ENCODE assay signal across 8 mouse cellular contexts in the genomic region with DNA sequence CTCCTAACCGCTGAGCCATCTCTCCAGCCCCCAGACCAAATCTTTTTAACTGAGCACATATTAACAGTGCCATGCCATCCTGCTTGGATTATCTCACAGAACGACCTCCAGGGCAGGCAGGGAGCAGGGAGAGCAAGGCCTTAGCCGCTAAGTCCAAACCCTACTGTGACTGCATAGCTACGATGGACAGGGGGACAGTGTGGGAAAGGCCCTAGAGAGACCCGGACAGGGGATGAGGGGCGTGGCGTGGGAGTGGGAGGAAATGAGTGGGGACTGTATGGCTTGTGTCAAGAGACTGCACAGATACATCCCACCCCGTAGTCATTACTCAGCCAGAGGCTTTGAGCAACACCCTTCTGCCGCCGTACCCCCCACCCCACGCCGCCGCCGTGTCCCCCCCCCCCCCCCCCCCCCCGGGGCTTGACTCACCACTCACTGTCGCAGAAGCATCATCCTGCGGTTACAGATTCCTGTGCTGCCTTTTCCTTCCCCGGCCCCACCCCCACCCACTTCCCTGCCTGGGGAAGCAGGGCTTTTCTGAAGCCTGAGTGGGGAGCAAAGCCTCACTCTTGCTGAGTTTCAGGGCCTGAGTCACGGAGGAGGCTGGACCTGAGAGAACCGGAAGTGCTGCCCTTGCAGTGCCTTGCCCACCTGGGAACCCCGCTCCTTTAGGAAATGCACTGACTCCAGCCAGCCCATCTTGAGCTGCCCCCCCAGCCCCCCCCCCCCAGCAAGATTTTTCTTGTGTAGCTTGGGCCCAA. TPM values are rescaled to one million over a fixed set of nuclear protein-coding genes. Genes with fewer than 3 reads are reported as not detected.
DNase-seq lines count a peak whose midpoint lies in the region; ATAC-seq and TF ChIP-seq lines count a peak whose summit lies in the region.

No protein-coding gene starts in this region.

- DNase-seq in B cell, adult 2 months: peak; percentile 18 to 33
- peak; percentile 63 for DNase-seq in kidney, postnatal 0 days (ENCODE audit: low spot score)
- DNase-seq in lung, postnatal 36 days: peak; percentile 75
- DNase-seq in spleen, postnatal 4 days (ENCODE audit: low spot score in 2 of 2): no peak

- H3K9ac ChIP-seq in forebrain, embryonic 15.5 days (replicated peaks): no peak overlapping the region
- H3K9ac ChIP-seq in kidney, postnatal 0 days (ENCODE audit: low read depth, low read length): no peak overlapping the region

- H3K4me1 ChIP-seq in E14TG2a.4 (replicated peaks; ENCODE audit: low read depth, low read length): peaks cover 92% of the 10 kb centered on the region
- H3K4me1 ChIP-seq in forebrain, embryonic 15.5 days: peaks cover 47% of the 10 kb centered on the region
- H3K4me1 ChIP-seq in kidney, postnatal 0 days (replicated peaks; ENCODE audit: insufficient read depth, low read length): peaks cover 56% of the 10 kb centered on the region

- H3K4me2 ChIP-seq in forebrain, embryonic 15.5 days (replicated peaks): no peak overlapping the region
- H3K4me2 ChIP-seq in kidney, postnatal 0 days (ENCODE audit: low read length): peak overlapping the region; percentile 23

- peaks cover 45% of the 10 kb centered on the region for H3K36me3 ChIP-seq in E14TG2a.4 (ENCODE audit: insufficient read depth, low read length)
- no peaks in the 10 kb centered on the region for H3K36me3 ChIP-seq in forebrain, embryonic 15.5 days
- no peaks in the 10 kb centered on the region for H3K36me3 ChIP-seq in kidney, postnatal 0 days (ENCODE audit: insufficient read depth, low read length)

- WGBS in forebrain, embryonic 15.5 days: 63% methylated on average over 13 of the region's 21 CpGs
- 31% methylated on average over 11 of the region's 21 CpGs for WGBS in kidney, postnatal 0 days

- 0 out of 2 replicates have a peak, but pooled peaks have one; percentile 38 for ATAC-seq in forebrain, embryonic 15.5 days (replicated peaks)
- ATAC-seq in kidney, postnatal 0 days (replicated peaks; ENCODE audit: low FRiP score, low read depth): peak; percentile 38; the same call in 1 of the 2 replicates
- ATAC-seq in megakaryocyte-erythroid progenitor cell, adult 5-6 weeks (replicated peaks; ENCODE audit: low FRiP score, low TSS enrichment, poor library complexity, severe bottlenecking): no peak
- no peak for ATAC-seq in erythroblast, adult 5-6 weeks (replicated peaks; ENCODE audit: low FRiP score, poor library complexity, severe bottlenecking)

- TF ChIP-seq CTCF in E14TG2a.4 (conservative IDR thresholded peaks at IDR 0.05; ENCODE audit: low read length): no peak
- no peak for TF ChIP-seq CTCF in kidney, postnatal 0 days (IDR thresholded peaks at IDR 0.05; ENCODE audit: low read depth)

- H3K27ac ChIP-seq in forebrain, embryonic 15.5 days (replicated peaks): no peak overlapping the region
- H3K27ac ChIP-seq in kidney, postnatal 0 days: peak overlapping the region; percentile 75

- no peaks in the 10 kb centered on the region for H3K9me3 ChIP-seq in E14TG2a.4 (ENCODE audit: low read length)
- H3K9me3 ChIP-seq in forebrain, embryonic 15.5 days: no peaks in the 10 kb centered on the region
- no peaks in the 10 kb centered on the region for H3K9me3 ChIP-seq in kidney, postnatal 0 days (replicated peaks; ENCODE audit: low read length)

- peak overlapping the region; percentile 45 for H3K4me3 ChIP-seq in E14TG2a.4 (replicated peaks; ENCODE audit: low read length)
- no peak overlapping the region for H3K4me3 ChIP-seq in forebrain, embryonic 15.5 days
- no peak overlapping the region for H3K4me3 ChIP-seq in kidney, postnatal 0 days (replicated peaks; ENCODE audit: low read depth, low read length)

- H3K27me3 ChIP-seq in E14TG2a.4 (ENCODE audit: insufficient read depth, low read length): no peaks in the 10 kb centered on the region
- no peaks in the 10 kb centered on the region for H3K27me3 ChIP-seq in forebrain, embryonic 15.5 days
- H3K27me3 ChIP-seq in kidney, postnatal 0 days (ENCODE audit: insufficient read depth, low read length): no peaks in the 10 kb centered on the region

RNA-seq across cellular contexts. Expression of a gene that starts 6.5 kb away (rescaled TPM):
- polyA plus RNA-seq in forebrain, embryonic 15.5 days (2015; fragmentation: Nextera tagmentation; extraction: Ambion mirVana): 33.5 TPM in 2 replicates
- 41.1 and 42.2 TPM in 2 replicates for polyA plus RNA-seq in kidney, postnatal 0 days (2015; fragmentation: Nextera tagmentation; extraction: Ambion mirVana)
- total RNA-seq in megakaryocyte-erythroid progenitor cell, adult 5-6 weeks (2014; fragmentation: Nextera tagmentation): 9.0 and 16.3 TPM in 2 replicates
- 13.8 TPM in 2 replicates for total RNA-seq in megakaryocyte-erythroid progenitor cell, adult 5-6 weeks (2017)
- 3.1 and 5.8 TPM in 2 replicates for total RNA-seq in erythroblast, adult 5-6 weeks (2015; ENCODE audit: low replicate concordance)
- 2.6 and 5.6 TPM in 2 replicates for total RNA-seq in erythroblast, adult 5-6 weeks (2017; ENCODE audit: low replicate concordance)

RNA-seq across cellular contexts. Expression of a gene that starts 35.4 kb away (rescaled TPM):
- 191 and 197 TPM in 2 replicates for polyA plus RNA-seq in forebrain, embryonic 15.5 days (2015; fragmentation: Nextera tagmentation; extraction: Ambion mirVana)
- 14.3 and 14.6 TPM in 2 replicates for polyA plus RNA-seq in kidney, postnatal 0 days (2015; fragmentation: Nextera tagmentation; extraction: Ambion mirVana)
- 30.2 and 47.7 TPM in 2 replicates for total RNA-seq in megakaryocyte-erythroid progenitor cell, adult 5-6 weeks (2014; fragmentation: Nextera tagmentation)
- total RNA-seq in megakaryocyte-erythroid progenitor cell, adult 5-6 weeks (2017): 6.5 and 10.4 TPM in 2 replicates
- 0.96 and 1.3 TPM in 2 replicates for total RNA-seq in erythroblast, adult 5-6 weeks (2015; ENCODE audit: low replicate concordance)
- 0.34 and 0.56 TPM in 2 replicates for total RNA-seq in erythroblast, adult 5-6 weeks (2017; ENCODE audit: low replicate concordance)

Comparison
In these comparisons a context has a peak if more than half of its experiments do, and no peak if none do; other contexts are left out.
1. DNase-seq: peak in B cell, adult 2 months (2 of 2), kidney, postnatal 0 days (single experiment) and lung, postnatal 36 days (single experiment); none in spleen, postnatal 4 days (0 of 2).
2. ATAC-seq: peak in forebrain, embryonic 15.5 days (single experiment) and kidney, postnatal 0 days (single experiment); none in megakaryocyte-erythroid progenitor cell, adult 5-6 weeks (single experiment) and erythroblast, adult 5-6 weeks (single experiment).